Mouse (Mus musculus) MEL (cell line): Measurements from ENCODE around the gene Itgae.

Experiments
- BHLHE40 ChIP-seq: IDR thresholded peaks from 2 replicates; pipeline ENCODE4 v1.6.1; 2012; ENCODE audit warnings: low read depth, mild to moderate bottlenecking, inconsistent platforms, low read length, improper control_type of control experiment, borderline replicate concordance
- CHD1 ChIP-seq: IDR thresholded peaks from 2 replicates; pipeline ENCODE4 v1.6.1; 2012; ENCODE audit warnings: low read depth, mild to moderate bottlenecking, inconsistent platforms, low read length, improper control_type of control experiment
- CTCF ChIP-seq, 3 experiments: IDR thresholded peaks in 2 of 3; conservative IDR thresholded peaks in 1 of 3; 2 replicates each; pipeline ENCODE4 v1.5.1; 2011 to 2012; ENCODE audit warnings: low read length in 3 of 3, low read depth in 2 of 3, mild to moderate bottlenecking in 2 of 3, improper control_type of control experiment in 1 of 3, inconsistent platforms in 1 of 3, mixed read lengths in 1 of 3, moderate library complexity in 1 of 3; ENCODE audit not compliant: control insufficient read depth in 1 of 3, insufficient read depth in 1 of 3, poor library complexity in 1 of 3, severe bottlenecking in 1 of 3
- EP300 ChIP-seq, 2 experiments: IDR thresholded peaks; 2 replicates each; pipeline ENCODE4 v1.6.1; 2011; ENCODE audit warnings: improper control_type of control experiment in 2 of 2, low read length in 2 of 2, low read depth in 1 of 2, mild to moderate bottlenecking in 1 of 2
- GABPA ChIP-seq: IDR thresholded peaks from 2 replicates; pipeline ENCODE4 v1.6.1; 2012; ENCODE audit warnings: low read depth, mild to moderate bottlenecking, inconsistent platforms, low read length, improper control_type of control experiment, moderate library complexity
- GATA1 ChIP-seq: IDR thresholded peaks from 2 replicates; pipeline ENCODE4 v1.6.1; 2011; ENCODE audit warnings: low read depth, low read length, improper control_type of control experiment
- HCFC1 ChIP-seq: IDR thresholded peaks from 2 replicates; pipeline ENCODE4 v1.6.1; 2012; ENCODE audit warnings: low read depth, mild to moderate bottlenecking, inconsistent platforms, low read length, improper control_type of control experiment, moderate library complexity
- MAFK ChIP-seq: IDR thresholded peaks from 2 replicates; pipeline ENCODE4 v1.6.1; 2011; ENCODE audit warnings: low read depth, mild to moderate bottlenecking, low read length, improper control_type of control experiment, borderline replicate concordance
- MAX ChIP-seq: IDR thresholded peaks from 2 replicates; pipeline ENCODE4 v1.6.1; 2011; ENCODE audit warnings: low read length, improper control_type of control experiment
- NELFE ChIP-seq: IDR thresholded peaks from 2 replicates; pipeline ENCODE4 v1.6.1; 2011; ENCODE audit warnings: low read depth, low read length, improper control_type of control experiment
- NRF1 ChIP-seq: IDR thresholded peaks from 2 replicates; pipeline ENCODE4 v1.6.1; 2014; ENCODE audit warnings: low read depth, mild to moderate bottlenecking, inconsistent platforms, low read length, improper control_type of control experiment, moderate library complexity; ENCODE audit not compliant: poor library complexity, insufficient read depth, severe bottlenecking
- POLR2A ChIP-seq, 2 experiments: IDR thresholded peaks; 2 replicates each; pipeline ENCODE4 v1.6.1; 2011 to 2012; ENCODE audit warnings: low read length in 2 of 2, mild to moderate bottlenecking in 2 of 2, control low read depth in 1 of 2, improper control_type of control experiment in 1 of 2, low read depth in 1 of 2, moderate library complexity in 1 of 2; ENCODE audit not compliant: control insufficient read depth in 1 of 2, insufficient read depth in 1 of 2, poor library complexity in 1 of 2
- RAD21 ChIP-seq: IDR thresholded peaks from 2 replicates; pipeline ENCODE4 v1.6.1; 2011; ENCODE audit warnings: mild to moderate bottlenecking, low read depth, low read length, improper control_type of control experiment
- USF1 ChIP-seq: IDR thresholded peaks from 2 replicates; pipeline ENCODE4 v1.6.1; 2014; ENCODE audit warnings: low read depth, mild to moderate bottlenecking, inconsistent platforms, low read length, improper control_type of control experiment, moderate library complexity

DNA sequence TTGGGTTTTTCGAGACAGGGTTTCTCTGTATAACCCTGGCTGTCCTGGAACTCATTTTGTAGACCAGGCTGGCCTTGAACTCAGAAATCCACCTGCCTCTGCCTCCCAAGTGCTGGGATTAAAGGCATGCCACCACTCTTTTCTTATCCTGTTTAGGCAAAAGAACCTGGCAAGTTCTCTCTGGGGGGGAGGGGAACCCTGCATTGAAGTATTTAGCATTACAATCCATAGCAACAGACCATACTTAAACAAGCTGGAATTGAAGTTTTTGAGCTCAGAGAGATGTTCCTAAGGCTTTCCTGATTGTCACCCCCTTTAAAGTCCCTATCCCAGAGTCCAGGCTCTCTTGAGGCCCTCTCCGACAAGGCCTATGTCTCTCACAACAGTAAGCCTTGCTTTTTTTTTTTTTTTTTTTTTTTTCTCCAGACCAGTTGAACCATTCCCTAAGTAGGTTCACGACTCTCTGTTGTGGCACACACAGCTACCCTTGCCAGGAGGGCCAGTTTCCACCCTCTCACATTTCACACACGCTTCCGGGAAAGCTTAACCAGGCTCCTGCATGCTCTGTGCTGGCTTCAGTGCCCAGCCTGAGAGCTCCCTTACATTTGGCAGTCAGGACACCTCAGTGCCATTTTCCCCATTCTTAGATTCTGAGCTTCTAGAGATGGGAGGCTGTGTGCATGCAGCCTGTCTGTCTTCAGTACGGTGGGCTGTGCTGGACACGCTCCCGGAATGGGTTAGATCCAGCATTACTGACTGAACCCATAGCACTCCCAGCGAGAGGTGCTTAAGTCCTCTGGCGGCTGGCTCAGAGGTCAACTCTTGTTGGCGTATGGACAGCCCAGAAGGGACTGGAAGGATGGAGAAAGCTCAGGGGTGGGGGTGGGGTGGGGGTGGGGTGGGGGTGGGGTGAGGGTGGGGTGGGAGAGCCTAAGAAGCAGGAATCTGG lies 55.9 kb downstream of the Itgae start:
- TF ChIP-seq MAFK (no peak), POLR2A (IDR thresholded peaks at IDR 0.05; ENCODE audit: control insufficient read depth in 1 of 2, insufficient read depth in 1 of 2, low read depth in 1 of 2, low read length in 2 of 2, poor library complexity in 1 of 2) (no peak), NRF1 (no peak), HCFC1 (no peak), MAX (no peak), CHD1 (no peak), CTCF (IDR thresholded peaks at IDR 0.05 in 2 of 3, conservative IDR thresholded peaks at IDR 0.05 in 1 of 3; ENCODE audit: control insufficient read depth in 1 of 3, insufficient read depth in 1 of 3, low read depth in 2 of 3, low read length in 3 of 3, poor library complexity in 1 of 3, severe bottlenecking in 1 of 3) (no peak), GATA1 (no peak), BHLHE40 (no peak), USF1 (no peak), RAD21 (no peak), GABPA (no peak), EP300 (IDR thresholded peaks at IDR 0.05; ENCODE audit: low read depth in 1 of 2, low read length in 2 of 2) (no peak), NELFE (no peak)
